Mouse (Mus musculus): Measurements from ENCODE around the gene Aqr.

The Aqr gene

GRCm38 (mm10) chr2:114060071-114060591, 126.7 kb downstream of the Aqr start:
- no peak for DNase-seq (ENCODE audit: low spot score)

DNA sequence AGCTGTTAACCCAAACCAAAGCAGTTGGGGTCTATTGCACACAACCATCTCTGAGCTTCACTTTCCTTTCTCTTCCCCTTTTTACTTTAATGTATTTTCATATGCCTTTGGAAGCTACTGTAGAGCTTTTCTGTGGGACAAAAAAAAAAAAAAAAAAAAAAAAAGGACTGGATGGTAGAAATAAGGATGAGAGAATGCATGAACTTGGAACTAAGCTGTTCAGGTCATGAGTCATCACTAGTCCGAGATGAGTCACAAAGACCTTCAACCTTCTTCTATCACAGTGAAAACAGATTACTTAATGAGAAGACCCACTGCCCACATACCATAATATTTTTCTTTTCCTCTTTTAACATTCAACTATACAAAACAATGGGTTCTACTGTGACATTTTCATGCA, 127.2 kb downstream of the Aqr start:
- DNase-seq (ENCODE audit: low spot score): no peak

DNA sequence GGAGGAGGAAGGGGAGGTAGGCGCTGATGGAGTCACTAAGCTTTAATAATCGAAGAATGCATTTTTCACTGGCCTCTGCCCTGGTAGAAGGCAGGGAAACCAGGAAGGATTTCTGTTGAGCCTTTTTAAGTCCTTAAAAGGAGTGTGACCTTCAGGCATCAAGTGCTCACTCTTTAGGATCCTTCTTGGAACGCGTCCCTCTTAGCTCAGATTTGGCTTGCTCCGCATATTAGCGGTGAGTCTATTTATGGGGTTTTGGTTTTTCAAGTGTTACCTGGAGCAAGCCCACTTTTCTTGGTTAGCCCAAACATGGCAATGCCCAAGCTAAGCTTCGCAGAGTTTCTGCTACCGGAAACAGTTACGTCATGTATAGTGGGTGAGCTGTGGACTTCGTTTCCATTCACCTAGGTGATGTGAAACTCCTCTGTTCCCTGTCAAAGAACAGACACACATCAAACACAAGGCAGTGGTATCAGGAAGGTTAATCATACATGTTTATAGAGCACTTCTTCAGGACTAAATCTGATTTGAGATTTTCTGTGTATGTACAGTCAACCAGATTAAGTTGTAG, 128.5 kb downstream of the Aqr start:
- DNase-seq (ENCODE audit: low spot score): no peak

DNA sequence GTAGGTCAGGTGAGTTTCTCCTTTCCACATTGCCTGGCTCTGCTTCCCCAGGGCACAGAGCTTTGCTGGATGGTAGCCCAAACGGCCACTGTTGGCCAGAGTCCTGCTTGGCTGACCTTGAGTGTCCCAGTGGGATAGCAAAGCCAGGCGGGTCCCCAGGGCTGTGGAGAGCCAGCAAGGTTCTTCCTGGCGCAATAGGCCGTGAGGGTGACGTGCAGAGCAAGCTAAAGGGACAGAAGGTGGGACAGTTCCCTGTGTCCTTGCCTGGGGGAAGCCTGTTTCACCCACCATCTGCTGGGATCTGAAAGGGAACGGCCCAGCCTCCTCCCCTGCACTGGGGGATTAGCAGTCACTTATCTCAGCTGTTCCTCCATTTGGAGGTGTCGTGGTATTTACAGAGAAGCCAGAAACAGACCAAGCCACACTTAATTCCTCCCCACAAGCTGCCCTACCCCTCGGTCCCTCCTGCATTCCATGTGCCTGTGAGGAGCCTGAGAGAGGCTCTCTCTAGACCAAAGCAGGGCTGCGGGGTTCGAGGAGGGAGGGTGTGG, 129.4 kb downstream of the Aqr start:
- DNase-seq (ENCODE audit: low spot score): peak; percentile 11

DNA sequence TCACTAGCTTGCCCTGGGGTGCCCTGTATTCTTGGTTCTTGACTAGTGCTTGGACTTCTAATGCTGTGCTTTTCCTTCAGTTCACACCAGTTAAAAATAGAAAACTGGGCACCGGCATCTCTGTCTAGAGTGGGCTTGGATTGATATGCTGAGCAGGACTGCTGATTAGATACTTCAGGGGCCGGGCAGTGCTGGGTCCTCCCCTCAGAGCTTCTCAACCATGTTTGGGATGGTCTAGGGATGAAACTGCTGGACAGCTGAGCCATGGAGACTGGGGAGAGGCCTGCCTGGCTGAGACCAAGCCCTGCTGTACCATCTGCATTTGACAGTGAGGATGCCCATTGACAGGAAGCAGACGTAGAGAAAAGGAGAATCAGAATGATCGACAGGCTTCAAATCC, 132.7 kb downstream of the Aqr start:
- DNase-seq (ENCODE audit: low spot score): no peak

- no peak for DNase-seq (ENCODE audit: low spot score)
Observed at GRCm38 (mm10) chr2:114052696-114053598, 133.9 kb downstream of the Aqr start, which contains the start of gene Actc1. Gene Actc1, minus strand, starts transcription at chr2:114053548.

- DNase-seq (ENCODE audit: low spot score): no peak
Observed at GRCm38 (mm10) chr2:114051871-114052241, 135.0 kb downstream of the Aqr start.
